Mouse (Mus musculus): ENCODE data around the gene Spem2. TPM values are rescaled to one million over a fixed set of nuclear protein-coding genes. Genes with fewer than 3 reads are reported as not detected.

Gene Spem2
- polyA plus RNA-seq, 1 experiment = not detected

- Histone ChIP-seq H3K27ac (replicated peaks; ENCODE audit: low read depth, low read length) (peak within 1 kb of the TSS; percentile 88), H3K4me3 (ENCODE audit: insufficient read depth, low read depth, low read length) (peak within 1 kb of the TSS; percentile 90), H3K4me1 (ENCODE audit: control insufficient read depth, insufficient read depth, insufficient read length, low read length) (peaks cover 11% of the 10 kb centered on the region)
Measured at GRCm38 (mm10) chr11:69846198-69846680, 28.0 kb upstream of the Spem2 start, which contains the start of gene Plscr3. TSS of gene Plscr3 (plus strand) at chr11:69846376.

- Histone ChIP-seq H3K4me1 (ENCODE audit: control insufficient read depth, insufficient read depth, insufficient read length, low read length) (no peaks in the 10 kb centered on the region), H3K27ac (replicated peaks; ENCODE audit: low read depth, low read length) (peak overlapping the region; percentile 76), H3K4me3 (ENCODE audit: insufficient read depth, low read depth, low read length) (peak overlapping the region; percentile 79)
Measured at GRCm38 (mm10) chr11:69838714-69839104, 20.4 kb upstream of the Spem2 start.

GRCm38 (mm10) chr11:69837952-69838713, 19.9 kb upstream of the Spem2 start, which contains the start of gene Tmem256:
TSS of gene Tmem256 (plus strand) at chr11:69838514.
- peak within 1 kb of the TSS; percentile 76 for H3K27ac ChIP-seq (replicated peaks; ENCODE audit: low read depth, low read length)
- H3K4me1 ChIP-seq (ENCODE audit: control insufficient read depth, insufficient read depth, insufficient read length, low read length) = no peaks in the 10 kb centered on the region
- peak within 1 kb of the TSS; percentile 79 for H3K4me3 ChIP-seq (ENCODE audit: insufficient read depth, low read depth, low read length)

GRCm38 (mm10) chr11:69837604-69837951, 19.3 kb upstream of the Spem2 start, which contains the start of gene Nlgn2:
TSS of gene Nlgn2 (minus strand) at chr11:69837784.
- Histone ChIP-seq H3K27ac (replicated peaks; ENCODE audit: low read depth, low read length) (peak within 1 kb of the TSS; percentile 76), H3K4me3 (ENCODE audit: insufficient read depth, low read depth, low read length) (peak within 1 kb of the TSS; percentile 79), H3K4me1 (ENCODE audit: control insufficient read depth, insufficient read depth, insufficient read length, low read length) (no peaks in the 10 kb centered on the region)

GRCm38 (mm10) chr11:69836703-69837576, 18.7 kb upstream of the Spem2 start:
- Histone ChIP-seq H3K4me3 (ENCODE audit: insufficient read depth, low read depth, low read length) (peak overlapping the region; percentile 64), H3K4me1 (ENCODE audit: control insufficient read depth, insufficient read depth, insufficient read length, low read length) (no peaks in the 10 kb centered on the region), H3K27ac (replicated peaks; ENCODE audit: low read depth, low read length) (no peak overlapping the region)

- Histone ChIP-seq H3K27ac (replicated peaks; ENCODE audit: low read depth, low read length) (no peak overlapping the region), H3K4me1 (ENCODE audit: control insufficient read depth, insufficient read depth, insufficient read length, low read length) (no peaks in the 10 kb centered on the region), H3K4me3 (ENCODE audit: insufficient read depth, low read depth, low read length) (no peak overlapping the region)
Measured at GRCm38 (mm10) chr11:69835966-69836335, 17.7 kb upstream of the Spem2 start.

- H3K4me1 ChIP-seq (ENCODE audit: control insufficient read depth, insufficient read depth, insufficient read length, low read length) = no peaks in the 10 kb centered on the region
- H3K4me3 ChIP-seq (ENCODE audit: insufficient read depth, low read depth, low read length) = no peak overlapping the region
- H3K27ac ChIP-seq (replicated peaks; ENCODE audit: low read depth, low read length) = no peak overlapping the region
Measured at GRCm38 (mm10) chr11:69835326-69835965, 17.2 kb upstream of the Spem2 start.

GRCm38 (mm10) chr11:69834001-69834549, 15.8 kb upstream of the Spem2 start:
- H3K4me3 ChIP-seq (ENCODE audit: insufficient read depth, low read depth, low read length) = no peak overlapping the region
- no peak overlapping the region for H3K27ac ChIP-seq (replicated peaks; ENCODE audit: low read depth, low read length)
- H3K4me1 ChIP-seq (ENCODE audit: control insufficient read depth, insufficient read depth, insufficient read length, low read length) = no peaks in the 10 kb centered on the region

GRCm38 (mm10) chr11:69833554-69833953, 15.3 kb upstream of the Spem2 start:
- Histone ChIP-seq H3K4me3 (ENCODE audit: insufficient read depth, low read depth, low read length) (no peak overlapping the region), H3K27ac (replicated peaks; ENCODE audit: low read depth, low read length) (no peak overlapping the region), H3K4me1 (ENCODE audit: control insufficient read depth, insufficient read depth, insufficient read length, low read length) (no peaks in the 10 kb centered on the region)

GRCm38 (mm10) chr11:69828832-69829231, 10.6 kb upstream of the Spem2 start:
- H3K4me1 ChIP-seq (ENCODE audit: control insufficient read depth, insufficient read depth, insufficient read length, low read length) = no peaks in the 10 kb centered on the region
- no peak overlapping the region for H3K27ac ChIP-seq (replicated peaks; ENCODE audit: low read depth, low read length)
- no peak overlapping the region for H3K4me3 ChIP-seq (ENCODE audit: insufficient read depth, low read depth, low read length)

GRCm38 (mm10) chr11:69823456-69823855, 5.2 kb upstream of the Spem2 start:
- Histone ChIP-seq H3K27ac (replicated peaks; ENCODE audit: low read depth, low read length) (no peak overlapping the region), H3K4me3 (ENCODE audit: insufficient read depth, low read depth, low read length) (no peak overlapping the region), H3K4me1 (ENCODE audit: control insufficient read depth, insufficient read depth, insufficient read length, low read length) (no peaks in the 10 kb centered on the region)

- H3K4me3 ChIP-seq (ENCODE audit: insufficient read depth, low read depth, low read length) = no peak within 1 kb of the TSS
- H3K4me1 ChIP-seq (ENCODE audit: control insufficient read depth, insufficient read depth, insufficient read length, low read length) = no peaks in the 10 kb centered on the region
- no peak within 1 kb of the TSS for H3K27ac ChIP-seq (replicated peaks; ENCODE audit: low read depth, low read length)
Measured at GRCm38 (mm10) chr11:69822080-69822479, 3.8 kb upstream of the Spem2 start, which contains the start of gene Spem1. TSS of gene Spem1 (minus strand) at chr11:69822180.

- H3K4me1 ChIP-seq (ENCODE audit: control insufficient read depth, insufficient read depth, insufficient read length, low read length) = no peaks in the 10 kb centered on the region
- no peak overlapping the region for H3K4me3 ChIP-seq (ENCODE audit: insufficient read depth, low read depth, low read length)
- no peak overlapping the region for H3K27ac ChIP-seq (replicated peaks; ENCODE audit: low read depth, low read length)
Measured at GRCm38 (mm10) chr11:69818871-69819270, 606 bp upstream of the Spem2 start.

GRCm38 (mm10) chr11:69816520-69816919, 1.7 kb downstream of the Spem2 start:
- Histone ChIP-seq H3K4me1 (ENCODE audit: control insufficient read depth, insufficient read depth, insufficient read length, low read length) (no peaks in the 10 kb centered on the region), H3K27ac (replicated peaks; ENCODE audit: low read depth, low read length) (no peak overlapping the region), H3K4me3 (ENCODE audit: insufficient read depth, low read depth, low read length) (no peak overlapping the region)

- Histone ChIP-seq H3K27ac (replicated peaks; ENCODE audit: low read depth, low read length) (no peak within 1 kb of the TSS), H3K4me3 (ENCODE audit: insufficient read depth, low read depth, low read length) (no peak within 1 kb of the TSS), H3K4me1 (ENCODE audit: control insufficient read depth, insufficient read depth, insufficient read length, low read length) (no peaks in the 10 kb centered on the region)
Measured at GRCm38 (mm10) chr11:69815155-69815554, 3.1 kb downstream of the Spem2 start, which contains the start of gene Gm39566. TSS of gene Gm39566 (minus strand) at chr11:69815298.

Data from brown adipose tissue, adult 24 weeks (tissue).